ENCODE assay signal across 17 mouse cellular contexts in the genomic region with DNA sequence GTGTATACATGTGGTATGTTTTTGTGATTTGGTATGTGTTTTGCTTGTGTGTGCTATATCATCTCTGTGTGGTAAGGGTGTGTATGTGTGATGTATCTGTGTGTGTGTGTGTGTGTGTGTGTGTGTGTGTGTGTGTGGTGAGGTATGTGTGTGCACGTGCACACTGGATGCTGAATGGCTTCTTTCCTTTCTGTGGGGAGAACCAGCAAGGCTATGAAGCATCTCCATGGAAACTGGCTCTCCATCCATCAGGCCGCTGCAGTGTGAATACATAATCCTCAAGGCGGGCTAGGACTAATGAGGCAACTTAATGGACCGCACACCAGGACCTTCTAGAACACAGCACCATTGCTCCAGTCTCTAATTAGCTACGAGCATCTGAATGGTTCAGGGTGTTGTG.
DNase-seq lines count a peak whose midpoint lies in the region; ATAC-seq and TF ChIP-seq lines count a peak whose summit lies in the region.
"Had no signal": no experiment of that assay in that cellular context is flagged by ENCODE, and none has a peak within 500 bp of the region (broad histone marks: within the 10 kb centered on the region; RNA-seq: fewer than 3 reads in every experiment).

No protein-coding gene starts in this region.

- TF ChIP-seq CTCF in forebrain, postnatal 0 days (IDR thresholded peaks at IDR 0.05; ENCODE audit: low read depth): no peak

- no peak overlapping the region for H3K4me3 ChIP-seq in midbrain, embryonic 14.5 days (replicated peaks; ENCODE audit: low read depth, low read length)
- H3K4me3 ChIP-seq in midbrain, embryonic 11.5 days (ENCODE audit: low read depth, low read length): no peak overlapping the region
- no peak overlapping the region for H3K4me3 ChIP-seq in forebrain, postnatal 0 days (ENCODE audit: low read depth, low read length)
- H3K4me3 ChIP-seq in neural tube, embryonic 14.5 days (ENCODE audit: low read depth, low read length): no peak overlapping the region
- H3K4me3 ChIP-seq: gastrocnemius, adult 2 months; heart, adult 2 months; limb, embryonic 13.5 days; neural tube, embryonic 12.5 days had no signal

- 0 out of 2 replicates have a peak, but pooled peaks cover 3% of the 10 kb centered on the region for H3K4me1 ChIP-seq in midbrain, embryonic 14.5 days (ENCODE audit: control insufficient read depth, insufficient read depth, low read length)
- H3K4me1 ChIP-seq in midbrain, embryonic 11.5 days (ENCODE audit: control insufficient read depth, insufficient read depth, low read length): no peaks in the 10 kb centered on the region
- 0 out of 2 replicates have a peak, but pooled peaks cover 3% of the 10 kb centered on the region for H3K4me1 ChIP-seq in forebrain, postnatal 0 days (ENCODE audit: insufficient read depth)
- no peaks in the 10 kb centered on the region for H3K4me1 ChIP-seq in neural tube, embryonic 14.5 days (ENCODE audit: control insufficient read depth, insufficient read depth, low read length)
- H3K4me1 ChIP-seq: limb, embryonic 13.5 days; neural tube, embryonic 12.5 days had no signal

- no peak overlapping the region for H3K9ac ChIP-seq in midbrain, embryonic 14.5 days (replicated peaks; ENCODE audit: low read length)
- H3K9ac ChIP-seq in midbrain, embryonic 11.5 days (ENCODE audit: low read length): no peak overlapping the region
- H3K9ac ChIP-seq in forebrain, postnatal 0 days: no peak overlapping the region
- H3K9ac ChIP-seq in neural tube, embryonic 14.5 days (replicated peaks; ENCODE audit: low read depth, low read length): no peak overlapping the region
- H3K9ac ChIP-seq: limb, embryonic 13.5 days; neural tube, embryonic 12.5 days had no signal

- no peaks in the 10 kb centered on the region for H3K9me3 ChIP-seq in midbrain, embryonic 14.5 days (ENCODE audit: control insufficient read depth, low read length)
- no peaks in the 10 kb centered on the region for H3K9me3 ChIP-seq in midbrain, embryonic 11.5 days (ENCODE audit: control insufficient read depth, low read length)
- no peaks in the 10 kb centered on the region for H3K9me3 ChIP-seq in forebrain, postnatal 0 days (ENCODE audit: low read length)
- no peaks in the 10 kb centered on the region for H3K9me3 ChIP-seq in neural tube, embryonic 14.5 days (ENCODE audit: control insufficient read depth, low read length)
- H3K9me3 ChIP-seq: limb, embryonic 13.5 days; neural tube, embryonic 12.5 days had no signal

- no peak overlapping the region for H3K4me2 ChIP-seq in midbrain, embryonic 14.5 days (ENCODE audit: low read length)
- H3K4me2 ChIP-seq in midbrain, embryonic 11.5 days: no peak overlapping the region
- no peak overlapping the region for H3K4me2 ChIP-seq in forebrain, postnatal 0 days (ENCODE audit: low read depth)
- no peak overlapping the region for H3K4me2 ChIP-seq in neural tube, embryonic 14.5 days (ENCODE audit: low read depth, low read length)
- H3K4me2 ChIP-seq: limb, embryonic 13.5 days; neural tube, embryonic 12.5 days had no signal

- WGBS in midbrain, embryonic 14.5 days: 33% methylated on average over 5 of the region's 5 CpGs
- 55% methylated on average over 5 of the region's 5 CpGs for WGBS in midbrain, embryonic 11.5 days
- WGBS in forebrain, postnatal 0 days: 11% methylated on average over 5 of the region's 5 CpGs
- 38% methylated on average over 5 of the region's 5 CpGs for WGBS in neural tube, embryonic 14.5 days

- H3K27me3 ChIP-seq in midbrain, embryonic 14.5 days (ENCODE audit: control insufficient read depth, insufficient read depth, low read length): no peaks in the 10 kb centered on the region
- H3K27me3 ChIP-seq in midbrain, embryonic 11.5 days (ENCODE audit: control insufficient read depth, insufficient read depth, low read length): no peaks in the 10 kb centered on the region
- no peaks in the 10 kb centered on the region for H3K27me3 ChIP-seq in forebrain, postnatal 0 days (ENCODE audit: insufficient read depth, low read length)
- no peaks in the 10 kb centered on the region for H3K27me3 ChIP-seq in neural tube, embryonic 14.5 days (ENCODE audit: control insufficient read depth, insufficient read depth, low read length)
- H3K27me3 ChIP-seq: limb, embryonic 13.5 days; neural tube, embryonic 12.5 days had no signal

- H3K36me3 ChIP-seq in midbrain, embryonic 14.5 days (ENCODE audit: control insufficient read depth, insufficient read depth, low read length): no peaks in the 10 kb centered on the region
- H3K36me3 ChIP-seq in midbrain, embryonic 11.5 days (ENCODE audit: control insufficient read depth, insufficient read depth, low read length): no peaks in the 10 kb centered on the region
- no peaks in the 10 kb centered on the region for H3K36me3 ChIP-seq in forebrain, postnatal 0 days (ENCODE audit: insufficient read depth)
- no peaks in the 10 kb centered on the region for H3K36me3 ChIP-seq in neural tube, embryonic 14.5 days (ENCODE audit: control insufficient read depth, insufficient read depth, low read length)
- H3K36me3 ChIP-seq: limb, embryonic 13.5 days; neural tube, embryonic 12.5 days had no signal

- 0 out of 2 replicates have a peak overlapping the region, but pooled peaks have one; percentile 26 for H3K27ac ChIP-seq in midbrain, embryonic 14.5 days (replicated peaks; ENCODE audit: low read depth, low read length)
- H3K27ac ChIP-seq in midbrain, embryonic 11.5 days (ENCODE audit: low read depth, low read length): no peak overlapping the region
- no peak overlapping the region for H3K27ac ChIP-seq in forebrain, postnatal 0 days (ENCODE audit: low read depth, low read length)
- no peak overlapping the region for H3K27ac ChIP-seq in neural tube, embryonic 14.5 days (ENCODE audit: low read depth, low read length)
- H3K27ac ChIP-seq: gastrocnemius, adult 2 months; heart, adult 2 months; limb, embryonic 13.5 days; neural tube, embryonic 12.5 days had no signal

- DNase-seq in frontal cortex, postnatal 10 days (ENCODE audit: low spot score in 2 of 2): peak; percentile 25 to 28
- no peak for DNase-seq in frontal cortex, postnatal 36 days (ENCODE audit: low spot score in 2 of 2)
- DNase-seq in midbrain, embryonic 14.5 days: peak; percentile 65
- DNase-seq in midbrain, embryonic 11.5 days (ENCODE audit: low spot score, missing footprints): no peak
- DNase-seq in forebrain, postnatal 0 days: peak; percentile 57
- DNase-seq in kidney, adult 9 months: no peak
- DNase-seq in kidney, postnatal 14 days: no peak
- DNase-seq: adrenal gland, postnatal 36 days; cerebellum, adult 11 months; cerebellum, postnatal 36 days; gastrocnemius, adult 2 months; heart, adult 2 months; kidney, postnatal 10 days; spleen, adult 18-20 months had no signal

- no peak for ATAC-seq in midbrain, embryonic 14.5 days (ENCODE audit: low FRiP score, low TSS enrichment)
- ATAC-seq in midbrain, embryonic 11.5 days (ENCODE audit: low FRiP score): no peak
- ATAC-seq in forebrain, postnatal 0 days: peak; percentile 91
- ATAC-seq in neural tube, embryonic 14.5 days (ENCODE audit: low read depth): peak; percentile 28; the same call in 1 of the 2 replicates

Comparison
In these comparisons a context has a peak if more than half of its experiments do, and no peak if none do; other contexts are left out.
1. DNase-seq: peak in frontal cortex, postnatal 10 days (2 of 2), midbrain, embryonic 14.5 days (single experiment) and forebrain, postnatal 0 days (single experiment); none in frontal cortex, postnatal 36 days (0 of 2), midbrain, embryonic 11.5 days (single experiment), kidney, adult 9 months (single experiment) and kidney, postnatal 14 days (single experiment).
2. ATAC-seq: peak in forebrain, postnatal 0 days (single experiment) and neural tube, embryonic 14.5 days (single experiment); none in midbrain, embryonic 14.5 days (single experiment) and midbrain, embryonic 11.5 days (single experiment).